Comparison of ENCODE assay signal across 10 mouse cellular contexts in genomic region chr17:64915025-64915424, GRCm38 (mm10).
DNase-seq lines count a peak whose midpoint lies in the region; ATAC-seq and TF ChIP-seq lines count a peak whose summit lies in the region.
"Had no signal": no experiment of that assay in that cellular context is flagged by ENCODE, and none has a peak within 500 bp of the region (broad histone marks: within the 10 kb centered on the region; RNA-seq: fewer than 3 reads in every experiment).

No protein-coding gene starts in this region.

- no peak overlapping the region for H3K9ac ChIP-seq in liver, adult 2 months (ENCODE audit: low read depth, low read length)
- H3K9ac ChIP-seq in embryonic facial prominence, embryonic 13.5 days, result no peak overlapping the region
- H3K9ac ChIP-seq in hindbrain, embryonic 16.5 days (ENCODE audit: low read depth, low read length), result no peak overlapping the region
- H3K9ac ChIP-seq in neural tube, embryonic 15.5 days (replicated peaks), result no peak overlapping the region
- H3K9ac ChIP-seq: forebrain, postnatal 0 days; midbrain, embryonic 12.5 days had no signal

- no peak for TF ChIP-seq CTCF in liver, adult 2 months (IDR thresholded peaks at IDR 0.05; ENCODE audit: low read depth, low read length)

- TF ChIP-seq POLR2A in liver, adult 2 months (IDR thresholded peaks at IDR 0.05; ENCODE audit: extremely low read depth, insufficient read depth, low read length), result no peak

- no peaks in the 10 kb centered on the region for H3K79me2 ChIP-seq in liver, adult 2 months (ENCODE audit: control insufficient read depth, insufficient read depth, low read length)

- H3K4me1 ChIP-seq in liver, adult 2 months (ENCODE audit: control insufficient read depth, insufficient read depth, low read length), result no peaks in the 10 kb centered on the region
- peaks cover 37% of the 10 kb centered on the region for H3K4me1 ChIP-seq in embryonic facial prominence, embryonic 13.5 days
- H3K4me1 ChIP-seq in hindbrain, embryonic 16.5 days (ENCODE audit: control insufficient read depth, insufficient read depth, low read depth, low read length), result peaks cover 4% of the 10 kb centered on the region
- peaks cover 22% of the 10 kb centered on the region for H3K4me1 ChIP-seq in neural tube, embryonic 15.5 days

- H3K27me3 ChIP-seq in liver, adult 2 months (ENCODE audit: control insufficient read depth, insufficient read depth, low read length), result no peaks in the 10 kb centered on the region
- H3K27me3 ChIP-seq in embryonic facial prominence, embryonic 13.5 days, result peaks cover 4% of the 10 kb centered on the region; the same call in 1 of the 2 replicates
- no peaks in the 10 kb centered on the region for H3K27me3 ChIP-seq in hindbrain, embryonic 16.5 days (replicated peaks; ENCODE audit: control insufficient read depth, insufficient read depth, low read length)
- H3K27me3 ChIP-seq in neural tube, embryonic 15.5 days (replicated peaks), result no peaks in the 10 kb centered on the region
- H3K27me3 ChIP-seq: midbrain, embryonic 12.5 days had no signal

- H3K9me3 ChIP-seq in embryonic facial prominence, embryonic 13.5 days, result no peaks in the 10 kb centered on the region
- no peaks in the 10 kb centered on the region for H3K9me3 ChIP-seq in hindbrain, embryonic 16.5 days (ENCODE audit: control insufficient read depth, low read length)
- no peaks in the 10 kb centered on the region for H3K9me3 ChIP-seq in neural tube, embryonic 15.5 days (replicated peaks)
- H3K9me3 ChIP-seq: midbrain, embryonic 12.5 days had no signal

- H3K4me3 ChIP-seq in liver, adult 2 months (ENCODE audit: insufficient read depth, low read depth, low read length), result no peak overlapping the region
- no peak overlapping the region for H3K4me3 ChIP-seq in embryonic facial prominence, embryonic 13.5 days
- H3K4me3 ChIP-seq in hindbrain, embryonic 16.5 days (ENCODE audit: low read length), result no peak overlapping the region
- no peak overlapping the region for H3K4me3 ChIP-seq in neural tube, embryonic 15.5 days (replicated peaks)
- H3K4me3 ChIP-seq: midbrain, embryonic 12.5 days had no signal

- 73% methylated on average over 4 of the region's 4 CpGs for WGBS in liver, adult 2 months
- WGBS in embryonic facial prominence, embryonic 13.5 days, result 9% methylated on average over 4 of the region's 4 CpGs
- WGBS in hindbrain, embryonic 16.5 days, result 13% methylated on average over 4 of the region's 4 CpGs
- 16% methylated on average over 4 of the region's 4 CpGs for WGBS in neural tube, embryonic 15.5 days

- no peaks in the 10 kb centered on the region for H3K36me3 ChIP-seq in liver, adult 2 months (ENCODE audit: control insufficient read depth, insufficient read depth, low read length)
- no peaks in the 10 kb centered on the region for H3K36me3 ChIP-seq in embryonic facial prominence, embryonic 13.5 days
- no peaks in the 10 kb centered on the region for H3K36me3 ChIP-seq in hindbrain, embryonic 16.5 days (ENCODE audit: control insufficient read depth, insufficient read depth, low read length)
- H3K36me3 ChIP-seq in neural tube, embryonic 15.5 days, result no peaks in the 10 kb centered on the region
- H3K36me3 ChIP-seq: midbrain, embryonic 12.5 days had no signal

- peak; percentile 14 for DNase-seq in liver, adult 2 months (ENCODE audit: extremely low read depth, low read depth, low spot score)
- DNase-seq in liver, result no peak
- no peak for DNase-seq in cerebellum, adult 11 months
- no peak for DNase-seq in spleen, adult 18-20 months
- DNase-seq: forebrain, postnatal 0 days; right cerebral cortex, postnatal 14 days had no signal

- no peak for ATAC-seq in embryonic facial prominence, embryonic 13.5 days (ENCODE audit: insufficient number of reproducible peaks, insufficient read depth, low FRiP score, low TSS enrichment, low read depth)
- peak; percentile 69 for ATAC-seq in hindbrain, embryonic 16.5 days
- no peak for ATAC-seq in neural tube, embryonic 15.5 days (ENCODE audit: low FRiP score)

- H3K4me2 ChIP-seq in embryonic facial prominence, embryonic 13.5 days, result peak overlapping the region; percentile 20; the same call in 1 of the 2 replicates
- H3K4me2 ChIP-seq in hindbrain, embryonic 16.5 days (ENCODE audit: low read length), result no peak overlapping the region
- no peak overlapping the region for H3K4me2 ChIP-seq in neural tube, embryonic 15.5 days
- H3K4me2 ChIP-seq: midbrain, embryonic 12.5 days had no signal

- no peak overlapping the region for H3K27ac ChIP-seq in liver, adult 2 months (replicated peaks; ENCODE audit: insufficient read depth, low read depth, low read length)
- peak overlapping the region; percentile 71 for H3K27ac ChIP-seq in embryonic facial prominence, embryonic 13.5 days
- peak overlapping the region; percentile 17; the same call in 1 of the 2 replicates for H3K27ac ChIP-seq in hindbrain, embryonic 16.5 days (ENCODE audit: low read depth, low read length)
- H3K27ac ChIP-seq in neural tube, embryonic 15.5 days (replicated peaks), result peak overlapping the region; percentile 18; the same call in 1 of the 2 replicates
- H3K27ac ChIP-seq: midbrain, embryonic 12.5 days had no signal
